Mouse (Mus musculus) liver, embryonic 12.5 days (tissue): Measurements from ENCODE around the gene Pdcd7. TPM values are rescaled to one million over a fixed set of nuclear protein-coding genes. Genes with fewer than 3 reads are reported as not detected.

Experiments
- ATAC-seq: fragments of 200-750 bp; cut with Nextera tagmentation; 2 replicates; pipeline ENCODE4 v1.8.0; 2017; ENCODE audit warnings: moderate number of reproducible peaks, mild to moderate bottlenecking, moderate library complexity
- H3K27ac ChIP-seq: fragments of 300-500 bp; sonication (generic); 2 replicates; pipeline ENCODE4 v1.5.1; 2016; ENCODE audit warnings: mild to moderate bottlenecking
- H3K27me3 ChIP-seq: fragments of 300-500 bp; sonication (generic); replicated peaks from 2 replicates; pipeline ENCODE4 v1.6.1; 2016; ENCODE audit warnings: mild to moderate bottlenecking, moderate library complexity
- H3K36me3 ChIP-seq: fragments of 300-500 bp; sonication (generic); 2 replicates; pipeline ENCODE4 v1.6.1; 2016; ENCODE audit warnings: mild to moderate bottlenecking, moderate library complexity
- H3K4me1 ChIP-seq: fragments of 300-500 bp; sonication (generic); 2 replicates; pipeline ENCODE4 v1.6.1; 2016
- H3K4me2 ChIP-seq: fragments of 300-500 bp; sonication (generic); 2 replicates; pipeline ENCODE4 v1.6.1; 2016; ENCODE audit warnings: mild to moderate bottlenecking, moderate library complexity
- H3K4me3 ChIP-seq: fragments of 300-500 bp; sonication (generic); 2 replicates; pipeline ENCODE4 v1.5.1; 2016; ENCODE audit warnings: mild to moderate bottlenecking, moderate library complexity
- H3K9ac ChIP-seq: fragments of 300-500 bp; sonication (generic); 2 replicates; pipeline ENCODE4 v1.6.1; 2016; ENCODE audit warnings: mild to moderate bottlenecking, moderate library complexity
- H3K9me3 ChIP-seq: fragments of 300-500 bp; sonication (generic); replicated peaks from 2 replicates; pipeline ENCODE4 v1.6.1; 2016; ENCODE audit warnings: mild to moderate bottlenecking, moderate library complexity
- WGBS: fragments of 180-500 bp; shearing (Covaris S2); methylation state at CpG from one replicate; pipeline ENCODE4 v1.1.7; 2016; ENCODE audit not compliant: insufficient replicate concordance; 5-methylcytosine and 5-hydroxymethylcytosine counted together
- polyA plus RNA-seq: library from polyadenylated mRNA; unstranded; fragments of >200 nt; fragmentation: Nextera tagmentation; extraction: Ambion mirVana; gene quantifications from 2 replicates; pipeline ENCODE4 v1.2.1, GENCODE M21; 2016

Gene Pdcd7
- polyA plus RNA-seq, 1 experiment from 2014 or later = 10.9 TPM

- WGBS = 31% methylated on average over 8 of the region's 8 CpGs
- ATAC-seq = no peak
- no peak overlapping the region for H3K4me2 ChIP-seq
- no peaks in the 10 kb centered on the region for H3K36me3 ChIP-seq
- H3K27me3 ChIP-seq = peaks cover 35% of the 10 kb centered on the region
- H3K27ac ChIP-seq = no peak overlapping the region
- no peak overlapping the region for H3K9ac ChIP-seq
- no peaks in the 10 kb centered on the region for H3K9me3 ChIP-seq
- no peak overlapping the region for H3K4me3 ChIP-seq
- 0 out of 2 replicates have a peak, but pooled peaks cover 8% of the 10 kb centered on the region for H3K4me1 ChIP-seq
Observed at GRCm38 (mm10) chr9:65386373-65387140, 40.7 kb downstream of the Pdcd7 start.

GRCm38 (mm10) chr9:65390752-65391612 lies 45.1 kb downstream of the Pdcd7 start:
- Histone ChIP-seq H3K9me3 (no peaks in the 10 kb centered on the region), H3K27me3 (peaks cover 69% of the 10 kb centered on the region), H3K9ac (no peak overlapping the region), H3K27ac (no peak overlapping the region), H3K4me2 (peak overlapping the region; percentile 53), H3K4me1 (0 out of 2 replicates have a peak, but pooled peaks cover 8% of the 10 kb centered on the region), H3K4me3 (peak overlapping the region; percentile 39), H3K36me3 (no peaks in the 10 kb centered on the region)
- WGBS = 12% methylated on average over 96 of the region's 96 CpGs
- ATAC-seq = no peak

- Histone ChIP-seq H3K27me3 (peaks cover 70% of the 10 kb centered on the region), H3K27ac (no peak within 1 kb of the TSS), H3K9me3 (no peaks in the 10 kb centered on the region), H3K9ac (no peak within 1 kb of the TSS), H3K4me3 (peak within 1 kb of the TSS; percentile 39), H3K4me1 (0 out of 2 replicates have a peak, but pooled peaks cover 8% of the 10 kb centered on the region), H3K36me3 (no peaks in the 10 kb centered on the region), H3K4me2 (peak within 1 kb of the TSS; percentile 53)
- ATAC-seq = no peak
- WGBS = 34% methylated on average over 8 of the region's 8 CpGs
Observed at GRCm38 (mm10) chr9:65391613-65391964, 45.7 kb downstream of the Pdcd7 start, which contains the start of gene Kbtbd13. Gene Kbtbd13 (minus strand): TSS chr9:65391652.

- H3K4me2 ChIP-seq = no peak overlapping the region
- H3K27ac ChIP-seq = no peak overlapping the region
- no peaks in the 10 kb centered on the region for H3K9me3 ChIP-seq
- H3K9ac ChIP-seq = no peak overlapping the region
- WGBS = 17% methylated on average over 6 of the region's 6 CpGs
- no peak for ATAC-seq
- peaks cover 70% of the 10 kb centered on the region for H3K27me3 ChIP-seq
- H3K4me3 ChIP-seq = no peak overlapping the region
- H3K4me1 ChIP-seq = 0 out of 2 replicates have a peak, but pooled peaks cover 8% of the 10 kb centered on the region
- no peaks in the 10 kb centered on the region for H3K36me3 ChIP-seq
Observed at GRCm38 (mm10) chr9:65392638-65393364, 46.9 kb downstream of the Pdcd7 start.

- H3K4me1 ChIP-seq = peaks cover 15% of the 10 kb centered on the region
- peaks cover 64% of the 10 kb centered on the region for H3K27me3 ChIP-seq
- 15% methylated on average over 2 of the region's 2 CpGs for WGBS
- H3K27ac ChIP-seq = no peak overlapping the region
- H3K36me3 ChIP-seq = no peaks in the 10 kb centered on the region
- no peak overlapping the region for H3K4me3 ChIP-seq
- ATAC-seq = no peak
- no peaks in the 10 kb centered on the region for H3K9me3 ChIP-seq
- H3K4me2 ChIP-seq = no peak overlapping the region
- H3K9ac ChIP-seq = no peak overlapping the region
Observed at GRCm38 (mm10) chr9:65393606-65394005, 47.7 kb downstream of the Pdcd7 start.

GRCm38 (mm10) chr9:65394360-65394759 lies 48.5 kb downstream of the Pdcd7 start:
- Histone ChIP-seq H3K4me3 (no peak overlapping the region), H3K9ac (no peak overlapping the region), H3K9me3 (no peaks in the 10 kb centered on the region), H3K36me3 (no peaks in the 10 kb centered on the region), H3K27ac (no peak overlapping the region), H3K27me3 (peaks cover 57% of the 10 kb centered on the region), H3K4me1 (peaks cover 22% of the 10 kb centered on the region), H3K4me2 (no peak overlapping the region)
- WGBS = 60% methylated on average over 2 of the region's 2 CpGs
- ATAC-seq = no peak

GRCm38 (mm10) chr9:65398279-65398678 lies 52.4 kb downstream of the Pdcd7 start, which contains the start of gene Rasl12:
Gene Rasl12 (plus strand): TSS chr9:65398506.
- Histone ChIP-seq H3K4me3 (peak within 1 kb of the TSS; percentile 51), H3K4me2 (peak within 1 kb of the TSS; percentile 78), H3K9ac (peak within 1 kb of the TSS; percentile 31; the same call in 1 of the 2 replicates), H3K27ac (no peak within 1 kb of the TSS), H3K36me3 (no peaks in the 10 kb centered on the region), H3K9me3 (no peaks in the 10 kb centered on the region), H3K27me3 (peaks cover 23% of the 10 kb centered on the region; the same call in 1 of the 2 replicates), H3K4me1 (peaks cover 13% of the 10 kb centered on the region)
- peak; percentile 64; the same call in 1 of the 2 replicates for ATAC-seq
- under 1% methylated on average over 24 of the region's 24 CpGs for WGBS

- H3K27ac ChIP-seq = no peak overlapping the region
- H3K27me3 ChIP-seq = peaks cover 11% of the 10 kb centered on the region; the same call in 1 of the 2 replicates
- no peak overlapping the region for H3K9ac ChIP-seq
- 74% methylated on average over 6 of the region's 6 CpGs for WGBS
- no peaks in the 10 kb centered on the region for H3K9me3 ChIP-seq
- no peak overlapping the region for H3K4me2 ChIP-seq
- H3K4me1 ChIP-seq = peaks cover 13% of the 10 kb centered on the region
- no peaks in the 10 kb centered on the region for H3K36me3 ChIP-seq
- no peak for ATAC-seq
- no peak overlapping the region for H3K4me3 ChIP-seq
Observed at GRCm38 (mm10) chr9:65399934-65400333, 54.0 kb downstream of the Pdcd7 start.

- no peaks in the 10 kb centered on the region for H3K4me1 ChIP-seq
- H3K4me2 ChIP-seq = no peak overlapping the region
- no peak overlapping the region for H3K4me3 ChIP-seq
- H3K27ac ChIP-seq = no peak overlapping the region
- no peaks in the 10 kb centered on the region for H3K9me3 ChIP-seq
- no peaks in the 10 kb centered on the region for H3K36me3 ChIP-seq
- no peak overlapping the region for H3K9ac ChIP-seq
- 60% methylated on average over 15 of the region's 15 CpGs for WGBS
- ATAC-seq = no peak
- H3K27me3 ChIP-seq = peaks cover 4% of the 10 kb centered on the region; the same call in 1 of the 2 replicates
Observed at GRCm38 (mm10) chr9:65404331-65405183, 58.7 kb downstream of the Pdcd7 start.

- peaks cover under 1% of the 10 kb centered on the region; the same call in 1 of the 2 replicates for H3K27me3 ChIP-seq
- H3K4me3 ChIP-seq = no peak overlapping the region
- no peak overlapping the region for H3K9ac ChIP-seq
- no peaks in the 10 kb centered on the region for H3K9me3 ChIP-seq
- H3K36me3 ChIP-seq = no peaks in the 10 kb centered on the region
- H3K4me1 ChIP-seq = no peaks in the 10 kb centered on the region
- H3K4me2 ChIP-seq = no peak overlapping the region
- no peak for ATAC-seq
- 60% methylated on average over 2 of the region's 2 CpGs for WGBS
- no peak overlapping the region for H3K27ac ChIP-seq
Observed at GRCm38 (mm10) chr9:65405184-65405449, 59.2 kb downstream of the Pdcd7 start.

- H3K4me1 ChIP-seq = no peaks in the 10 kb centered on the region
- H3K9ac ChIP-seq = no peak overlapping the region
- no peaks in the 10 kb centered on the region for H3K36me3 ChIP-seq
- no peaks in the 10 kb centered on the region for H3K27me3 ChIP-seq
- H3K9me3 ChIP-seq = no peaks in the 10 kb centered on the region
- 60% methylated on average over 5 of the region's 5 CpGs for WGBS
- H3K4me3 ChIP-seq = no peak overlapping the region
- no peak overlapping the region for H3K4me2 ChIP-seq
- ATAC-seq = no peak
- no peak overlapping the region for H3K27ac ChIP-seq
Observed at GRCm38 (mm10) chr9:65407327-65407726, 61.4 kb downstream of the Pdcd7 start.
